Mouse (Mus musculus): ENCODE measurements around the gene Ubac1.

Ubac1 gene

DNA sequence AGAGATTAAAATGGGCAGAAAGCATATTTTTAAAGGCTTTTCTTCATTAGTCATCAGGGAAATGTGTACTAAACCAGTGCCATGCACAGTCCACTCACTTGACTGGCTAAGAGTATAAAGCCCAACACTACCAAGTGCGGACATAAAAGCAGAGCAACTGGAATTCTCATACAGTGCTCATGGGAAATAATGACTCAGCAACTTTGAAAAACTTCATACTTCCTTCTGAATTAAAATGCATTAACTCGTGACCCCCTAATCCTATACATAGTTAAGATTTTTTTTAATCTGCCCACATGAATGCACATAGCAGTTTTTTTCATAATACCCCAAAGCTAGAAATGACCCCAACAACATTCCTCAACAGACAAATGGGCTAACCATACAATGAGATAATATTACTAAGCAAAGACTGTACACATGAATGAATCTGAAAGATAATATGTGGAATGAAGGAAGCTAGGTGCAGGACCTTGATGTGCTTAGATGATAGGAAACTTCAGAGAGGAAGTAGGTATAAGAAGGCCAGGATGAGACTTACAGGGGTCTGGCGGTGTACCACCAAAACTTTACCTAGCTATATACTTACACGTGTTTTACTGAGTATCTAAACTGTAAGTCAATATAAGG is 46.3 kb downstream of the Ubac1 start:
- no peak for DNase-seq (ENCODE audit: low spot score)

DNA sequence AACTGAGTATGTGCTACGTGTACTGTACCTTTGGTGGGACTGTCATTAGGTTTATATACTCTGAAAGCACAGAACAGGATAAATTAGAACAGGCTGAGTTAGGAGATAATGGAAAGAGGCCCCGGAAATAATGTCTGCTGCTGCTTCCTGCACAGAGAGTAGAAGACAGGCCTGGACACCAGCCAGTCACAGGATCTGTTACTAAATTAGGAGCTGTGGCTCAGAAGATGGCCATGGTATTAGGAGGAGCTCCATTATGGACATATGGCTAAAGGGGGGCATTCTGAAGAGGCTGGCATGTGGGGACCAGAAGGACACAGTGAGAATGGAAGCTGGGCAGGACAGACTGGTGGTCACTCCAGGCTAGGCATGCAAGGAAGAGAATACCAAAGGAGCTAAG is 51.1 kb downstream of the Ubac1 start:
- no peak for DNase-seq (ENCODE audit: low spot score)

DNA sequence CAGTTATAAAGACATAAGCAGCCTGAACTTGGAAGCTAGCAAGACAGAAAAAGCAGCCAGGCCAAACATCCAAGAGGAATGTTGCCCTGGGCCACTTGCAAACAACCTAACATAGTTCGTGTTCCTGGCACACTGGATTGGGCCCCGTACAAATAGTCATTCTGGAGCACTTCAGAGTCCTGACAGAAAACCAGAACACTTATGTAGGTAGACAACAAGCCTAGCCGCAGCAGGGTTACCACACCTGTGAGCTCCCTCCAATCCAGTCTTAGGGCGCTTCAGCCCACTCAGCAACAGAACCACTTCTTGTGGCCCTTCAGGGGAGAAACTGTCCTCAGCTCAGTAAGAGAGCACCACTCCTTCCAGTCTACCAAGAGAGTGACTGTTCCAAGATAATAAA is 52.2 kb downstream of the Ubac1 start:
- DNase-seq (ENCODE audit: low spot score), result no peak

DNA sequence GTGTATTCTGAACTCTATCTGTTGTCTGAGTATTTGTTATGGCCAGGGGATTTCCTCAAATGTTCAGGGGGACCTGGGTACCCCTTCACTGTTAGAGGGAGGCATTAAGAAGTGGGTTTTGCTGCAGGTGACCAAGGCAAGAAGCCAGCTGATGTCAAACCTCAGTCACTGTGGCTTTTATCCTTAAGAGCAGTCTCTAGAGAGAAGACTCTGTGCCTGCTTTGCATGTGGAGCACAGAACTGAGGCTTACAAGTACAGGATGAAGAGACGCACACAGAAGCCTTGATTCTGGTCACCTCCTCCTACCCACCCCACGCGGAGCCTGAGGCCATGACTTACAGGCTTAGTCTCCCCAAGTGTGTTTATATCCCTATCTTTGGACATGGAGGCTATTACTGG is 72.3 kb downstream of the Ubac1 start:
- no peak for DNase-seq (ENCODE audit: low spot score)

Data from ovary, postnatal 10 days (tissue).